Mouse (Mus musculus) C2C12 (cell line): ENCODE data around the gene Dnase1l2. TPM values are rescaled to one million over a fixed set of nuclear protein-coding genes. Genes with fewer than 3 reads are reported as not detected.
"Not testable (repeated sequence)": the region's sequence is repeated elsewhere in the genome, so short reads cannot be mapped to it uniquely, and the experiment has no call there.

Experiments used
- H3K27me3 ChIP-seq: one replicate; pipeline ENCODE4 v1.6.1; 2011; ENCODE audit not compliant: control insufficient read depth, insufficient read depth, insufficient read length
- H3K36me3 ChIP-seq: one replicate; pipeline ENCODE4 v1.6.1; 2011; ENCODE audit not compliant: control insufficient read depth, insufficient read depth
- H3K4me3 ChIP-seq: one replicate; pipeline ENCODE4 v1.5.1; 2011; ENCODE audit warnings: mild to moderate bottlenecking, control low read depth; ENCODE audit not compliant: poor library complexity, insufficient read depth, severe bottlenecking
- H3K79me2 ChIP-seq: one replicate; pipeline ENCODE4 v1.6.1; 2011; ENCODE audit not compliant: control insufficient read depth, insufficient read depth
- H3K79me3 ChIP-seq: one replicate; pipeline ENCODE4 v1.6.1; 2011; ENCODE audit warnings: low read depth, control low read depth
- H3ac ChIP-seq: one replicate; pipeline ENCODE3; 2011; ENCODE audit warnings: low read depth; ENCODE audit not compliant: control insufficient read depth, insufficient read length
- CEBPB ChIP-seq: IDR thresholded peaks from one replicate; pipeline ENCODE4 v1.6.1; 2011; ENCODE audit warnings: low read depth, mild to moderate bottlenecking, control low read depth, moderate library complexity
- CTCF ChIP-seq: IDR thresholded peaks from one replicate; pipeline ENCODE4 v1.5.1; 2011; ENCODE audit not compliant: control insufficient read depth, insufficient read depth, insufficient read length
- FOSL1 ChIP-seq: IDR thresholded peaks from one replicate; pipeline ENCODE4 v1.8.0; 2011; ENCODE audit warnings: mild to moderate bottlenecking, low read length; ENCODE audit not compliant: poor library complexity, insufficient read depth, severe bottlenecking
- MAX ChIP-seq: IDR thresholded peaks from one replicate; pipeline ENCODE4 v1.6.1; 2011; ENCODE audit warnings: mild to moderate bottlenecking, control low read depth
- MYOD1 ChIP-seq: IDR thresholded peaks from one replicate; pipeline ENCODE4 v1.6.1; 2011; ENCODE audit warnings: low read depth; ENCODE audit not compliant: control insufficient read depth, insufficient read length
- MYOG ChIP-seq: IDR thresholded peaks from one replicate; pipeline ENCODE4 v1.6.1; 2011; ENCODE audit not compliant: control insufficient read depth, insufficient read length; ENCODE audit errors: extremely low read depth
- USF1 ChIP-seq: IDR thresholded peaks from one replicate; pipeline ENCODE4 v1.6.1; 2011; ENCODE audit warnings: low read depth, mild to moderate bottlenecking, control low read depth, moderate library complexity
- polyA plus RNA-seq: library from polyadenylated mRNA; unstranded; fragments of >200 nt; fragmentation: generic; extraction: Trizol; gene quantifications from one replicate; pipeline ENCODE4 v1.2.1, GENCODE M21; 2012; ENCODE audit warnings: missing spikeins

Dnase1l2 gene
- polyA plus RNA-seq, 1 experiment: 0.68 TPM

DNA sequence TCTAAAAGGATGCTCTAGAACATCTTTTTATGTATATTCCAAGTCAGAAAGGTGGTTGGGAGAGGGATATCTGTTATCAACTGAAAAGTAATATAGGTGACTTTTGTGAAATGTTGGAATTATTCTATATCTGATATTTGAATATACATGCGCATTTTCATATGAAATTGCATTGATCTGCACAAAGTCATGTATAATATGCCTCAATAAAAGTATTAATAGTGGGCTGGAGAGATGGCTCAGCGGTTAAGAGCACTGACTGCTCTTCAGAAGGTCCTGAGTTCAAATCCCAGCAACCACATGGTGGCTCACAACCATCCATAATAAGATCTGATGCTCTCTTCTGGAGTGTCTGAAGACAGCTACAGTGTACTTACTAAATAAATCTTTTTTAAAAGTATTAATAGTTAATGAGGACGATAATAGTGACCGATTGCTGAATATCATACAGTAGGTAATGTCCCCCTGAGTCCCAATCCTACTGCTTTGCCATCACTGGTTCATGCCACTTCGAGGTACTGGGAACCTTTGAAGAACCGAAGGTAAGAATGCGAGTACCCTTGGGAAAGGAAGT lies 26.5 kb upstream of the Dnase1l2 start:
- peak overlapping the region; percentile 68 for H3K4me3 ChIP-seq
- peaks cover 27% of the 10 kb centered on the region for H3K79me2 ChIP-seq
- H3K27me3 ChIP-seq: no peaks in the 10 kb centered on the region
- H3K79me3 ChIP-seq: peaks cover 16% of the 10 kb centered on the region
- H3K36me3 ChIP-seq: peaks cover 21% of the 10 kb centered on the region
- TF ChIP-seq CTCF: no peak
- no peak for TF ChIP-seq MAX
- TF ChIP-seq CEBPB: no peak
- no peak for TF ChIP-seq MYOD1
- no peak for TF ChIP-seq FOSL1
- TF ChIP-seq MYOG: no peak
- TF ChIP-seq USF1: no peak
- peak overlapping the region; percentile 53 for H3ac ChIP-seq

DNA sequence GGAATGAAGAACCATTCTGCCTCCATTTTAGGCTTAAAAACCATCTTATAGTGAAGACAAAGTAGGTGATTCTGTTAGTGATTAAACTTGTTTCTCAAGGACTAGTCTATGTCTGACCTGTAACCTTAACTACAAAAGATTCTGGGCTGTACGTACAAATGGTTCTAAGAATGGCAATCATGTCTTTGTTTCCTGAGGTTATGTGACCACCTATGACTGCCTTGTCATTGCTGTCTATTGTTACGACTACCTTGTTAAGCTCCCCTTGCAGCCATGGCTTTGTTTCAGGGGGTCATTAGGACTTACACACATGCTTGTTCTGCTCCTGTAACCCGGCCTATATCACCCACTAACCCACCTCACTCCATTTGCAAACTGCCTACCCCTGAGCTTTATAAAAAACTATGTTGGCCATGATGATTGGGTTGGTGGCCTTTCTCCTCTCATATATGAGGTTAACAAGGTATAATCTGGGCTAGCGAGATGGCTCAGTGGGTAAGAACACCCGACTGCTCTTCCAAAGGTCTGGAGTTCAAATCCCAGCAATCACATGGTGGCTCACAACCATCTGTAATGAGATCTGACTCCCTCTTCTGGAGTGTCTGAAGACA lies 25.8 kb upstream of the Dnase1l2 start:
- H3ac ChIP-seq: no peak overlapping the region
- H3K4me3 ChIP-seq: no peak overlapping the region
- no peaks in the 10 kb centered on the region for H3K27me3 ChIP-seq
- peaks cover 16% of the 10 kb centered on the region for H3K36me3 ChIP-seq
- peaks cover 27% of the 10 kb centered on the region for H3K79me2 ChIP-seq
- peaks cover 16% of the 10 kb centered on the region for H3K79me3 ChIP-seq
- TF ChIP-seq MYOG (no peak), CEBPB (no peak), CTCF (no peak), FOSL1 (no peak)

DNA sequence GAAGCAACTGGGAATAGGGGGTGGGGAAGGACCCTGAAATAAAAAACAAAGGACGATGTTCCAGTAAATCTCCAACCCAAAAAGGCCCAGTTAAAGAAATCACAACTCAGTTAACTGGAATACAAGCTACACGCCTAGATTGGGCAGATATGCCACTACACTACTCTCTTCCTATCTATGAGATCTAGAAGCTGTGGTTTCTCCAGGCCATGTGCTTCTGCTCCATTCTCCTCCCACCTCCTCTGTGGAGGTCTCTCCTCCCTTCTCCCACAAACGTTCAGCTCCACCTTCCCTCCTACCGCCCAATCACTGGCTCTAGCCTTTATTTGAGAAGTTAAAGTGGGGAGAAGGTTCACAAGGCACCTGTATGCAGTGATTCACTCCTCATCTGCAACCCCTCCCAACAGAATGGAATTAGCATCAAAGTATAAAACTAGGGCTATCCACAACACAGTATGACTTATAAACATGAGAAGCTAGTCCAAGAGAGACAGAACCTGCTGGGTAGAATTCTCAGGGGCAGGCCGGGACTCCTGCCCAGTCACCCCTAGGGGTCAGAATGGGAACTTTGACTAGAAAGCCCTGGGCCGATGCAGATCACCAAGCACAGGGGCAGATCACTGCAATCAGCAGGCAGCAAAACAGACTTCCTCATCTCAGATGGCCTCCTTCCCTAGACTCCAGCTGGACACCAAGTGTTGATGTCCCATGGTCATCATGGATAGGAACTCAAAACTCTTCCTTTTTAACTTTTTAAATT lies 20.6 kb upstream of the Dnase1l2 start:
- Histone ChIP-seq H3K27me3 (no peaks in the 10 kb centered on the region), H3K79me3 (no peaks in the 10 kb centered on the region), H3ac (no peak overlapping the region), H3K36me3 (no peaks in the 10 kb centered on the region), H3K4me3 (no peak overlapping the region), H3K79me2 (no peaks in the 10 kb centered on the region)
- TF ChIP-seq MAX (no peak), MYOD1 (no peak), CEBPB (no peak)

DNA sequence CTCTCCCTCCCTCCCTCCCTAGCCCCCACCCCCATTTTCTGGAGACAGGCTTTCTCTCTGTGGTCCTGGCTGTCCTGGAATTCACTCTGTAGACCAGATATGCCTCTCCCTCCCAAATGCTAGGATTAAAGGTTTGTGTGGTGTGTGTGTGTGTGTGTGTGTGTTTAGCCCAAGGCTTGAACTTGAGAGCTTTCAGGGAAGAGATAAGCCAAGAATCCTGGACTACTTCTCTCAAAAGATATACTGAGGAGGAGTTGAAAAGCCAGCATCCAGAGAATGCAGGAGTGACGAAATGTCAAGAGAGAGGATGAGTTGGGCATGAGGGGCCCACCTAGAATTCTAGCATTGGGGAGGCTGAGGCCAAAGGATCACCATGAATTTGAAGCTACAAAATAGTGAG lies 20.0 kb upstream of the Dnase1l2 start:
- TF ChIP-seq MAX (no peak), CTCF (no peak), USF1 (no peak), CEBPB (no peak), MYOG (no peak), FOSL1 (no peak), MYOD1 (no peak)
- Histone ChIP-seq H3K27me3 (no peaks in the 10 kb centered on the region), H3K79me3 (no peaks in the 10 kb centered on the region), H3K79me2 (no peaks in the 10 kb centered on the region), H3K4me3 (no peak overlapping the region), H3K36me3 (no peaks in the 10 kb centered on the region), H3ac (no peak overlapping the region)

DNA sequence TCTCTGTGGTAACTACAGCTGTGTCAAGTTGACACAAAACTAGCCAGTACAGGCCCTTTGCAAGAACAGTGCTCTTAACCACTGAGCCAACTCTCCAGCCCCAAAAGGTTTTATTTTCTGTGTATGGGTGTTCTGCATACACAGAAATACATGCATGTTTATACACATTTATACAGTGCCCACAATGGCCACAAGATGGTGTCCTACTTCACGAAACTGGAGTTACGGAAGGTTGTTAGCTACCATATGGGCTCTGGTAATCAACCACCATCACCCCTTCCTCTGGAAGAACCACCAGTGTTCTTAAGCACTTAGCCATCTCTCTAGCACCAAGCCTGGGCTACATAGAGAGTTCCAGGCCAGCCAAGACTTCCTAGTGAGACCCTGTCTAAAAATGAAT lies 18.7 kb upstream of the Dnase1l2 start:
- TF ChIP-seq MAX: no peak
- TF ChIP-seq MYOD1: no peak
- no peak for TF ChIP-seq USF1
- no peak for TF ChIP-seq FOSL1
- no peak for TF ChIP-seq MYOG
- no peak for TF ChIP-seq CTCF
- no peak for TF ChIP-seq CEBPB
- H3K4me3 ChIP-seq: no peak overlapping the region
- H3K27me3 ChIP-seq: no peaks in the 10 kb centered on the region
- H3K36me3 ChIP-seq: no peaks in the 10 kb centered on the region
- H3K79me2 ChIP-seq: peaks cover 2% of the 10 kb centered on the region
- peaks cover 1% of the 10 kb centered on the region for H3K79me3 ChIP-seq
- H3ac ChIP-seq: no peak overlapping the region

DNA sequence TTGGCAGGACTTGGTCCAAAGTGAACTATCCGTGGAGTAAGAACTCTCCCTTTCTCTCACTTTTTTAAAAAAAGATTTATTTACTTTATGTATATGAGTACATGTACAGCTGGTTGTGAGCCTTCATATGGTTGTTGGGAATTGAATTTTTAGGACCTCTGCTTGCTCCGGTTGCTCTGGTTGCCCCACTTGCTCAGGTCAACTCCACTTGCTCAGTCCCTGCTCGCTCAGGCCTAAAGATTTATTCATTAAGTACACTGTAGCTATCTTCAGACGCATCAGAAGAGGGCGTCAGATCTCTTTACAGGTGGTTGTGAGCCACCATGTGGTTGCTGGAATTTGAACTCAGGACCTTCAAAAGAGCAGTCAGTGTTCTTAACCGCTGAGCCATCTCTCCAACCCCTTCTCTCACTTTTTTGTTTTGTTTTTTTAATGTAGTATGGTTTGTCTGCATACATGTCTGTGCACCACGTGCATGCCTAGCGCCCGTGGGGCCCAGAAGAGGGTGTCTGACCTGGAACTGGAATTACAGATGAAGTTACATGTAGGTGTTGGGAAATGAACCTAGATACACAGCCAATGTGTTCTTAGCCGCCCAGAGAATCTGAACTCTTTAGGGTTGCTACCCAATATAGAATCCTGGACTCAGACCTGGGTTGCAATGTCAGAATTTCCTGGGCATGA lies 12.8 kb upstream of the Dnase1l2 start:
- Histone ChIP-seq H3K79me3 (peaks cover 19% of the 10 kb centered on the region), H3K79me2 (peaks cover 43% of the 10 kb centered on the region)
- H3ac ChIP-seq, H3K4me3 ChIP-seq, H3K36me3 ChIP-seq, H3K27me3 ChIP-seq: not testable (repeated sequence)
